Mouse (Mus musculus) heart, embryonic 12.5 days (tissue): ENCODE measurements around the gene A430033K04Rik. TPM values are rescaled to one million over a fixed set of nuclear protein-coding genes. Genes with fewer than 3 reads are reported as not detected.

Experiments used
- ATAC-seq: fragments of 200-750 bp; cut with Nextera tagmentation; 2 replicates; pipeline ENCODE4 v1.8.0; 2017; ENCODE audit warnings: moderate TSS enrichment, moderate library complexity; ENCODE audit not compliant: insufficient number of reproducible peaks, low FRiP score
- H3K27ac ChIP-seq: fragments of 300-500 bp; sonication (generic); 2 replicates; pipeline ENCODE4 v1.5.1; 2016; ENCODE audit warnings: mild to moderate bottlenecking, moderate library complexity; ENCODE audit not compliant: poor library complexity, severe bottlenecking
- H3K27me3 ChIP-seq: fragments of 300-500 bp; sonication (generic); replicated peaks from 2 replicates; pipeline ENCODE4 v1.6.1; 2016; ENCODE audit warnings: mild to moderate bottlenecking, moderate library complexity
- H3K36me3 ChIP-seq: fragments of 300-500 bp; sonication (generic); 2 replicates; pipeline ENCODE4 v1.6.1; 2016; ENCODE audit warnings: mild to moderate bottlenecking, moderate library complexity
- H3K4me1 ChIP-seq: fragments of 300-500 bp; sonication (generic); replicated peaks from 2 replicates; pipeline ENCODE4 v1.6.1; 2016; ENCODE audit warnings: mild to moderate bottlenecking
- H3K4me2 ChIP-seq: fragments of 300-500 bp; sonication (generic); 2 replicates; pipeline ENCODE4 v1.6.1; 2016; ENCODE audit warnings: mild to moderate bottlenecking, moderate library complexity
- H3K4me3 ChIP-seq: fragments of 300-500 bp; sonication (generic); 2 replicates; pipeline ENCODE4 v1.5.1; 2016; ENCODE audit warnings: mild to moderate bottlenecking
- H3K9ac ChIP-seq: fragments of 300-500 bp; sonication (generic); 2 replicates; pipeline ENCODE4 v1.6.1; 2016; ENCODE audit warnings: mild to moderate bottlenecking, moderate library complexity
- H3K9me3 ChIP-seq: fragments of 300-500 bp; sonication (generic); replicated peaks from 2 replicates; pipeline ENCODE4 v1.6.1; 2016; ENCODE audit warnings: mild to moderate bottlenecking, moderate library complexity
- WGBS: fragments of 180-500 bp; shearing (Covaris S2); methylation state at CpG from one replicate; pipeline ENCODE4 v1.1.7; 2016; 5-methylcytosine and 5-hydroxymethylcytosine counted together
- microRNA-seq: library from miRNA; unstranded; fragments of <30 nt; microRNA quantifications from one replicate; pipeline ENCODE4, GENCODE M21; 2017
- polyA plus RNA-seq: library from polyadenylated mRNA; unstranded; fragments of >200 nt; fragmentation: Nextera tagmentation; extraction: Ambion mirVana; gene quantifications from 2 replicates; pipeline ENCODE4 v1.2.1, GENCODE M21; 2016

A430033K04Rik gene
- polyA plus RNA-seq, 1 experiment from 2014 or later, result 7.3 TPM

GRCm38 (mm10) chr5:138697466-138697865, 74.8 kb downstream of the A430033K04Rik start:
- Histone ChIP-seq H3K4me1 (peaks cover 14% of the 10 kb centered on the region), H3K9me3 (0 out of 2 replicates have a peak, but pooled peaks cover 5% of the 10 kb centered on the region), H3K36me3 (no peaks in the 10 kb centered on the region), H3K9ac (no peak overlapping the region), H3K27ac (no peak overlapping the region), H3K4me3 (no peak overlapping the region), H3K4me2 (no peak overlapping the region), H3K27me3 (no peaks in the 10 kb centered on the region)
- WGBS, result 30% methylated on average over 6 of the region's 6 CpGs
- no peak for ATAC-seq

Small RNA genes within 50 kb of the gene (microRNA-seq; reads per million reads assigned to microRNA genes)
- not detected for gene Gm24082

Other genes with a start within 250 kb of the A430033K04Rik start
- 21.7 and 23.0 TPM in 2 replicates for gene Zfp157, start 181.4 kb upstream of the A430033K04Rik start, polyA plus RNA-seq
- not detected in 2 replicates for gene 1700123K08Rik, start 58.1 kb upstream of the A430033K04Rik start, polyA plus RNA-seq
- 41.8 and 42.2 TPM in 2 replicates for gene Zfp68, start 3.1 kb upstream of the A430033K04Rik start, polyA plus RNA-seq
- gene Fam20c, start 131.7 kb downstream of the A430033K04Rik start, polyA plus RNA-seq, result 6.0 and 6.2 TPM in 2 replicates
- gene Gm5294, start 197.2 kb downstream of the A430033K04Rik start, polyA plus RNA-seq, result not detected in 2 replicates